In the genomic region with DNA sequence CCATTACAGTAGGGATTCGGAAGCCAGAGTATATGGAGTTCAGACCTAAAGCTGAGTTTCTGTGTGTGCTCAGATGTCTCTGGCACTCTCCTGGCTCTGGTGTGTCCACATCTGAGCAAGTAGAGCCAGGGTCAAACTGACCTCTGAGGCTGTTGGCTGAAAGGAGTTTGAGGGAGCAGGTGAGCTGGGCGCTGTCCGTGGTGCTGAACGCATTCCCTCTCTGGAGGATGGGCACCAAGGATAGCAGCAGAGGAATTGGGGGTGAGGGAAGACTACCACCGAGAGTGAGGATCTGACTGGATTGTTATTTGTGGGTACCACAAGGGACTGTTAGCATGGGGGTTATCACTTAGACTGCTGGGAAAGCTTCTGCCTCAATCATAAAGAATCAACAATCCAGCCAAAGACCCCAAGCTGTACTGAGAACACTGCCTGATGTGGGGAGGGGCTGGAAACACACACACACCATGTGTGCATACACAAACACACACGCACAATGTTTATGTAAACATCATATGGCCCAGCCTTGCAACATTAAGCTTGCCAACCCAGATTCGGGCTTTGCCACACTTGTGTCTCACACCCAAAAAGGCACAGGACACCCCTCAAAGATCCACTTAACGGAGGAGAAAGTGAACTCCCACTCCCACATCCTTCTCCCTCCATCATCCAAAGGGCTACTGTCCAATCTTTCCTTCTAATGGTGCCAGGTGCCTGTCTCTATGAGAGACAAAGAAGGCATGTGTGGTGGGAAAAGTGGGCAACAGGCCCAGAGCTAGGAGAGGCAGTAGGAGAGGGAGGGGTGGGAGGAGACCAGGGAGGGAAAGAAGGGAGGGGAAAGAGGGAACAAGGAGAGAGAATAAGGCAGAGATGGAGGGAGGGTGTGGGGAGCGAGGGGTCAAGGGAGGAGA, we compare ENCODE assay signal across 8 mouse cellular contexts. TPM values are rescaled to one million over a fixed set of nuclear protein-coding genes. Genes with fewer than 3 reads are reported as not detected.
DNase-seq lines count a peak whose midpoint lies in the region; ATAC-seq and TF ChIP-seq lines count a peak whose summit lies in the region.

No protein-coding gene starts in this region.

- 45% methylated on average over 9 of the region's 9 CpGs for WGBS in kidney, embryonic 14.5 days
- 48% methylated on average over 9 of the region's 9 CpGs for WGBS in hindbrain, embryonic 13.5 days
- 38% methylated on average over 9 of the region's 9 CpGs for WGBS in lung, postnatal 0 days
- WGBS in stomach, postnatal 0 days: 39% methylated on average over 9 of the region's 9 CpGs

- no peak for ATAC-seq in kidney, embryonic 14.5 days (ENCODE audit: low FRiP score, low TSS enrichment)
- ATAC-seq in hindbrain, embryonic 13.5 days (ENCODE audit: low FRiP score): peak; percentile 53; the same call in 1 of the 2 replicates
- peak; percentile 30; the same call in 1 of the 2 replicates for ATAC-seq in lung, postnatal 0 days
- ATAC-seq in stomach, postnatal 0 days (ENCODE audit: low FRiP score, low TSS enrichment): no peak

- TF ChIP-seq EP300 in MEL (IDR thresholded peaks at IDR 0.05; ENCODE audit: low read depth in 1 of 2, low read length in 2 of 2): no peak
- TF ChIP-seq EP300 in lung, postnatal 0 days (IDR thresholded peaks at IDR 0.05): no peak
- TF ChIP-seq EP300 in stomach, postnatal 0 days (optimal IDR thresholded peaks at IDR 0.05): no peak

- H3K9me3 ChIP-seq in kidney, embryonic 14.5 days (ENCODE audit: control insufficient read depth, low read length): no peaks in the 10 kb centered on the region
- no peaks in the 10 kb centered on the region for H3K9me3 ChIP-seq in MEL (replicated peaks; ENCODE audit: insufficient read depth, low read length)
- H3K9me3 ChIP-seq in hindbrain, embryonic 13.5 days: no peaks in the 10 kb centered on the region
- H3K9me3 ChIP-seq in lung, postnatal 0 days (ENCODE audit: low read length): no peaks in the 10 kb centered on the region
- H3K9me3 ChIP-seq in stomach, postnatal 0 days (ENCODE audit: control insufficient read depth, low read length): no peaks in the 10 kb centered on the region

- H3K36me3 ChIP-seq in kidney, embryonic 14.5 days (ENCODE audit: control insufficient read depth, insufficient read depth, low read length): no peaks in the 10 kb centered on the region
- no peaks in the 10 kb centered on the region for H3K36me3 ChIP-seq in MEL (ENCODE audit: control insufficient read depth in 1 of 2, insufficient read depth in 2 of 2, low read length in 2 of 2)
- no peaks in the 10 kb centered on the region for H3K36me3 ChIP-seq in hindbrain, embryonic 13.5 days
- H3K36me3 ChIP-seq in lung, postnatal 0 days (ENCODE audit: insufficient read depth, low read length): no peaks in the 10 kb centered on the region
- no peaks in the 10 kb centered on the region for H3K36me3 ChIP-seq in stomach, postnatal 0 days (ENCODE audit: control insufficient read depth, insufficient read depth, low read length)

- H3K27me3 ChIP-seq in kidney, embryonic 14.5 days (ENCODE audit: control insufficient read depth, insufficient read depth, low read length): no peaks in the 10 kb centered on the region
- H3K27me3 ChIP-seq in MEL (ENCODE audit: control insufficient read depth in 1 of 2, insufficient read depth in 2 of 2, low read length in 2 of 2): no peaks in the 10 kb centered on the region
- peaks cover 22% of the 10 kb centered on the region for H3K27me3 ChIP-seq in hindbrain, embryonic 13.5 days
- no peaks in the 10 kb centered on the region for H3K27me3 ChIP-seq in lung, postnatal 0 days (replicated peaks; ENCODE audit: insufficient read depth, low read length)
- no peaks in the 10 kb centered on the region for H3K27me3 ChIP-seq in stomach, postnatal 0 days (ENCODE audit: control insufficient read depth, insufficient read depth, low read length)

- no peak for TF ChIP-seq POLR2A in MEL (IDR thresholded peaks at IDR 0.05; ENCODE audit: control insufficient read depth in 1 of 2, insufficient read depth in 1 of 2, low read depth in 1 of 2, low read length in 2 of 2, poor library complexity in 1 of 2)

- no peak overlapping the region for H3K4me3 ChIP-seq in kidney, embryonic 14.5 days (ENCODE audit: low read length)
- H3K4me3 ChIP-seq in MEL (ENCODE audit: control insufficient read depth in 1 of 2, insufficient read depth in 1 of 2, low read depth in 2 of 2, low read length in 2 of 2): no peak overlapping the region
- no peak overlapping the region for H3K4me3 ChIP-seq in hindbrain, embryonic 13.5 days
- no peak overlapping the region for H3K4me3 ChIP-seq in lung, postnatal 0 days (ENCODE audit: low read depth, low read length)
- H3K4me3 ChIP-seq in stomach, postnatal 0 days (ENCODE audit: low read depth, low read length): no peak overlapping the region

- TF ChIP-seq CTCF in MEL (IDR thresholded peaks at IDR 0.05 in 2 of 3, conservative IDR thresholded peaks at IDR 0.05 in 1 of 3; ENCODE audit: control insufficient read depth in 1 of 3, insufficient read depth in 1 of 3, low read depth in 2 of 3, low read length in 3 of 3, poor library complexity in 1 of 3, severe bottlenecking in 1 of 3): no peak
- no peak for TF ChIP-seq CTCF in lung, postnatal 0 days (IDR thresholded peaks at IDR 0.05)
- TF ChIP-seq CTCF in stomach, postnatal 0 days (IDR thresholded peaks at IDR 0.05; ENCODE audit: low read depth): no peak

- H3K9ac ChIP-seq in kidney, embryonic 14.5 days (ENCODE audit: low read depth, low read length): no peak overlapping the region
- no peak overlapping the region for H3K9ac ChIP-seq in MEL (ENCODE audit: control insufficient read depth, low read depth, low read length, poor library complexity, severe bottlenecking)
- H3K9ac ChIP-seq in hindbrain, embryonic 13.5 days: no peak overlapping the region
- H3K9ac ChIP-seq in lung, postnatal 0 days (replicated peaks; ENCODE audit: low read depth): no peak overlapping the region
- no peak overlapping the region for H3K9ac ChIP-seq in stomach, postnatal 0 days (ENCODE audit: low read length)

- peak; percentile 10 for DNase-seq in kidney, adult 11 months
- DNase-seq in MEL (ENCODE audit: low read depth, low spot score): peak; percentile 53
- DNase-seq in embryo, embryonic 10 days (ENCODE audit: low spot score): peak; percentile 89
- peak; percentile 57 for DNase-seq in lung, postnatal 0 days (ENCODE audit: low spot score)
- DNase-seq in stomach, postnatal 0 days (ENCODE audit: low spot score): peak; percentile 73
- no peak for DNase-seq in frontal cortex, postnatal 14 days (ENCODE audit: low spot score in 2 of 2)

- H3K4me1 ChIP-seq in kidney, embryonic 14.5 days (ENCODE audit: control insufficient read depth, insufficient read depth, low read length): no peaks in the 10 kb centered on the region
- H3K4me1 ChIP-seq in MEL (ENCODE audit: control insufficient read depth in 1 of 2, insufficient read depth in 2 of 2, low read length in 2 of 2): no peaks in the 10 kb centered on the region
- peaks cover 16% of the 10 kb centered on the region for H3K4me1 ChIP-seq in hindbrain, embryonic 13.5 days (replicated peaks)
- no peaks in the 10 kb centered on the region for H3K4me1 ChIP-seq in lung, postnatal 0 days (ENCODE audit: insufficient read depth, low read depth, low read length)
- H3K4me1 ChIP-seq in stomach, postnatal 0 days (replicated peaks; ENCODE audit: control insufficient read depth, insufficient read depth): no peaks in the 10 kb centered on the region

- TF ChIP-seq RAD21 in MEL (IDR thresholded peaks at IDR 0.05; ENCODE audit: low read depth, low read length): no peak

- no peak overlapping the region for H3K27ac ChIP-seq in kidney, embryonic 14.5 days (ENCODE audit: low read depth, low read length)
- no peak overlapping the region for H3K27ac ChIP-seq in MEL (ENCODE audit: control insufficient read depth, low read depth, low read length)
- H3K27ac ChIP-seq in hindbrain, embryonic 13.5 days: no peak overlapping the region
- no peak overlapping the region for H3K27ac ChIP-seq in lung, postnatal 0 days (ENCODE audit: low read length)
- no peak overlapping the region for H3K27ac ChIP-seq in stomach, postnatal 0 days (replicated peaks)

- no peak overlapping the region for H3K4me2 ChIP-seq in kidney, embryonic 14.5 days (replicated peaks; ENCODE audit: low read depth, low read length)
- no peak overlapping the region for H3K4me2 ChIP-seq in hindbrain, embryonic 13.5 days
- H3K4me2 ChIP-seq in lung, postnatal 0 days (replicated peaks; ENCODE audit: low read depth, low read length): no peak overlapping the region
- no peak overlapping the region for H3K4me2 ChIP-seq in stomach, postnatal 0 days (replicated peaks; ENCODE audit: low read depth)

- H3K79me2 ChIP-seq in MEL (ENCODE audit: control insufficient read depth, insufficient read depth, low read length, poor library complexity): no peaks in the 10 kb centered on the region

TF ChIP-seq in MEL, 35 proteins besides CTCF, POLR2A, EP300 and RAD21:
- TF ChIP-seq SIN3A (IDR thresholded peaks at IDR 0.05; ENCODE audit: low read length): peak; percentile 59
- no peak for TF ChIP-seq JUND (IDR thresholded peaks at IDR 0.05; ENCODE audit: low read depth, low read length)
TF ChIP-seq in MEL: peak in this region for 1.

RNA-seq across cellular contexts. Expression of gene Lingo1, which starts 57.8 kb away (rescaled TPM):
- 4.3 and 4.6 TPM in 2 replicates for polyA plus RNA-seq in kidney, embryonic 14.5 days (2014; fragmentation: Nextera tagmentation; extraction: Ambion mirVana)
- total RNA-seq in MEL (2012; rRNA removed): not detected in 2 replicates
- not detected for polyA plus RNA-seq in MEL (2012; ENCODE audit: insufficient read depth in 1 of 2, insufficient read length in 2 of 2, low read depth in 1 of 2, low replicate concordance in 2 of 2, missing spikeins in 1 of 2)
- polyA plus RNA-seq in hindbrain, embryonic 13.5 days (2015; fragmentation: Nextera tagmentation; extraction: Ambion mirVana): 48.9 and 50.4 TPM in 2 replicates
- polyA plus RNA-seq in lung, postnatal 0 days (2015; fragmentation: Nextera tagmentation; extraction: Ambion mirVana): 1.3 TPM in 2 replicates
- polyA plus RNA-seq in stomach, postnatal 0 days (2015; fragmentation: Nextera tagmentation; extraction: Ambion mirVana): 0.99 and 1.2 TPM in 2 replicates

Comparison
In these comparisons a context has a peak if more than half of its experiments do, and no peak if none do; other contexts are left out.
1. DNase-seq: peak in kidney, adult 11 months (single experiment), MEL (single experiment), embryo, embryonic 10 days (single experiment), lung, postnatal 0 days (single experiment) and stomach, postnatal 0 days (single experiment); none in frontal cortex, postnatal 14 days (0 of 2).
2. ATAC-seq: peak in hindbrain, embryonic 13.5 days (single experiment) and lung, postnatal 0 days (single experiment); none in kidney, embryonic 14.5 days (single experiment) and stomach, postnatal 0 days (single experiment).